Mouse (Mus musculus) cerebellum, adult 2 months (tissue): Measurements from ENCODE around the gene Rangrf.
"Not testable (repeated sequence)": the region's sequence is repeated elsewhere in the genome, so short reads cannot be mapped to it uniquely, and the experiment has no call there.

Experiments used
- CTCF ChIP-seq: fragments of 200-500 bp; IDR thresholded peaks from 2 replicates; pipeline ENCODE4 v1.5.1; 2011; ENCODE audit warnings: low read depth, mild to moderate bottlenecking, control low read depth, low read length, moderate library complexity, borderline replicate concordance; ENCODE audit not compliant: insufficient read depth
- POLR2A ChIP-seq: fragments of 200-500 bp; IDR thresholded peaks from 2 replicates; pipeline ENCODE4 v1.6.1; 2011; ENCODE audit warnings: low read length, control low read depth, borderline replicate concordance; ENCODE audit not compliant: insufficient read depth

DNA sequence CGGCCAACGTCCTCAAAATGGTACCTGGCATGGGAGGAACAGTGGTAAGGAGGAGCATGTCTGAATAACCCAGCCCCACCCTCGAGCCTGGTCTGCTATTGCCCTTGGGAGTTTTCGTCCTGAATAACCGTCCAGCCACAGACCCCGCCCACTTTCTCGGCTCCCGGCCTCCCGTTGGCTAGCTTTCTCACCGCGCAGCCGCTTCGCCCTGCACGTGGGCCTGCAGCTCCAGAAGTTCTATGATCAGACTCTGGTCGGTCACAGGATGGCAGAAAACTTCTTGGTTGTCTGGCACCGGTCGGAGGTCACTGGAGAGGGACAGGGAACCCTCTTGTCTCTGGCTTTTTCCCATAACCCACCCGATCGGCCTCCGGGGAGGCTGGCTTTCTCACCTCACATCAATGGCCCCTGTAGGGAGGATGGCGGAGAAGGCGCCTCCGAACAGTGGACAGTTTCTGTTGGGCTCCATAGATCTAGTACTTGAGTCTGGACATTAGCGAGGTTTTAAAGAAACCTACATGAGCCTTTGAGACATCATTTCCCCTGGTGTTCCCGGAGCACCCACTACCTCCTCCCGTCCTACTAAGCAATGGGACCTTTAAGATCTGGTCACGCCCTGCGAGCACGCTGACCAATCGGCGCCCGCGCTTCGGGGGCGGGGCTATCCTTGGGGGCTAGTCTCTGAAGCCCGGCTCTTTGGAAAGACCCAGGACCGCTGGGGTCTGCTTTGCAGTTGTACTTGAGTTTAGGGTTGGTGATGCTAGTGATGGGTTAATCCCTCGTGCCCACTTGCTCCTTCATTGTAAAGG, 1.5 kb downstream of the Rangrf start:
- not testable (repeated sequence) for TF ChIP-seq CTCF
- 0 out of 2 replicates have a peak, but pooled peaks have one; percentile 36 for TF ChIP-seq POLR2A
